Mouse (Mus musculus) C2C12 (cell line): ENCODE results near the gene Tpp2.

Source experiments
- CTCF ChIP-seq: IDR thresholded peaks from one replicate; pipeline ENCODE4 v1.5.1; 2011; ENCODE audit not compliant: control insufficient read depth, insufficient read depth, insufficient read length
- MYOG ChIP-seq: IDR thresholded peaks from one replicate; pipeline ENCODE4 v1.6.1; 2011; ENCODE audit not compliant: control insufficient read depth, insufficient read length; ENCODE audit errors: extremely low read depth

GRCm38 (mm10) chr1:44032213-44032612, 98.8 kb downstream of the Tpp2 start:
- no peak for TF ChIP-seq CTCF
- TF ChIP-seq MYOG, result no peak
